Mouse (Mus musculus): Measurements from ENCODE around the gene Gclm.

DNA sequence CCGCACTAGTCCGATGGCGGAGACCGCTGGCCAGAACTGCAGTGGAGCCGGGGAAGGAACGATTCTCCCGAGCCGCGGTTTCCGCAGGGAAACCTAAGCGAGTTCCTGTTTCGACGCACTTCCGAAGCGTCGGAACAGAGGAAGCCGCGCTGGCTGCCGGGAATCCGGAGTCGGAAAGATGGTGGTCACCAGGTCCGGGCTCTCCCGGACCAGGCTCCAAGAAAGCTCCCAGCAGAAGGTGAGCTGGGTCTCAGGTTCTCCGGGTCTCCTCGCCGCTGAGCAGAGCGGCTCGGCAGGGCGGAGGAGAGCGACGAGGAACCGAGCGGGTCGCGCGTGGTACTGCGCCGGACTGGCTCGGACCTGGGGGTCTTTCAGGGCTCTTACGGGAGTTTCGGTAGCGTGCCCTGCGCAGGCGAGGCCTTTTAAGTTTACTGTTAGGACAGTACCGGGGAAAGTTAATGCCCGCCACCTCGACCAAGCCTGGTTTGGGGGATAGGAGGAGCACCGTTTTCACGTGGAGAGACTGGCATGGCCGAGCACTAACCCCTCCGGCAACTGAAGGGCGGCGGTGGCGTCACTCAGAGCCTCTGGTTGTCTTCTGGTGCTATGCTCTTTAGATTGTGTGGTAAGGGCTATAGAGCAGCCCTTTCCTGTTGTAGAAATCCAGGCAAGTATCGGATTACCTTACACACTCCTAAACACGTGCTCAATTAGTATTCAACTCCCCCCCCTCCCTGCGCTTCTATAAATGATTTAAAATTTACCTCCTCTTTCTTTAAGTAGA lies 29.1 kb downstream of the Gclm start, which contains the start of gene Dnttip2:
- no peak for TF ChIP-seq CTCF (conservative IDR thresholded peaks at IDR 0.05; ENCODE audit: insufficient read depth, insufficient read length, low read depth, low read length)
- TF ChIP-seq POLR2A (IDR thresholded peaks at IDR 0.05; ENCODE audit: low read depth, low read length) = peak; percentile 71
